Mouse (Mus musculus): ENCODE measurements at regions not wholly inside any gene's neighbourhood (a gene's known extent, or its start where the extent isn't known, plus 50 kb on each side); places are given as distances from the start of the nearest gene placed in this dataset.
A peak's percentile ranks its signal among the peaks of the same experiment; 100 is the strongest.
"Not testable (repeated sequence)": the region's sequence is repeated elsewhere in the genome, so short reads cannot be mapped to it uniquely, and the experiment has no call there.

GRCm38 (mm10) chr15:41920270-41920669 lies 1786.1 kb downstream of the 9330182O14Rik start:
- no peak for DNase-seq

DNA sequence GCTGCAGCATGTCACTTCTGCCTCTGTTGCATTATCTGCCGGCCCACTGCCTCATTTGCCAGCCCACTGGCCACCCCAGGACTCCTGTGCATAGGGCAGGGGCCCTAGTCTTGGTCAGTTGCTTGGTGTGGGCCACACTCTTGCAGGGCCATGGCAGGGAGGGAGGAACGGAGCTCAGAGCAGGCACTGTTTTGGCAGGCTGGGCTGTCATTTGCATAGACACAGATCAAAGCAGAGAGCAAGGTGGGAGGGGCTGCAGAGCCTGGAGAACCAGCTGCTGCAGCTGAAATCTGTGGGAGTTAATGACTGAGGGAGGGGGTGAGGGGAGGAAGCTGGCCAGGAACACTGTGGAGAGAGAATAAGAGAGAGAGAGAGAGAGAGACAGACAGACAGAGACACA lies 1802.5 kb downstream of the 9330182O14Rik start:
- no peak for DNase-seq

- DNase-seq: no peak
Measured at GRCm38 (mm10) chr15:41945226-41945625, 1811.1 kb downstream of the 9330182O14Rik start.

- peak; percentile 64 for DNase-seq
Measured at GRCm38 (mm10) chr15:41947888-41948287, 1813.7 kb downstream of the 9330182O14Rik start.

DNA sequence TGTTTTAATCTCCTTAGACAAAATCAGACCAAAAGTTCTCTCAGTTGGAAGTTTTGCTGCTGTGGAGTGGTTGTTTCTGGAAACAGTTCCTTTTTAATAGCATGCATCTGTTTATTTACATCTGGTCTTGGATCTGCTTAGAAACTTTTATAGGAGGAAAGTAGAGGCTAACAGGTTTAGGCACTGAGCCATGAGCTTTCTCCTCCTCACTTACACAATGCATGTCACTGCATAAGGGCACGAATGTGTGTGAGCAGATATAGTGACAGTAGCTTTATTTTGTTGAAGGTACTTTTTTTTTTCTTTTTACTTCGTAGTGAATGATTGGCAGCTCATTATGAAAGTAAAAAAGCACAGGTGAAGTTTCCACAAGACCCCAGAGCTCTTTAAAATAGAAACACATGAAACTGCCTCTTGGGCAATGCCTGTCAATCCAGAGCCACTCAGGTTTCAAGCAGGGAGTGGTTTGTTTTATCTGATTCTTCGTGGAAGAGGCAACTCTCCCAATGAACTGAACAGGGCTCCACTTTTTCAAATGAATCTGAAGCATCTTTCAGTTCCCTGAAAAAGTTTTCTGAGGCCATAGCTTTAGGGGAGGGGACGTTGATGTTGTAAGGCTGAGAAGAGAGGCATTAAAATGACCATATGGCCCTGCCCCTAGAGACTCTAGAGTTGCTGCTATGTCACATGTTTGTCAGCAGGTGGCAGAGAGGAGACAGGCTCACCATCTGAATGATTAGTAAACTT lies 1814.4 kb downstream of the 9330182O14Rik start:
- peak; percentile 25 for DNase-seq

DNA sequence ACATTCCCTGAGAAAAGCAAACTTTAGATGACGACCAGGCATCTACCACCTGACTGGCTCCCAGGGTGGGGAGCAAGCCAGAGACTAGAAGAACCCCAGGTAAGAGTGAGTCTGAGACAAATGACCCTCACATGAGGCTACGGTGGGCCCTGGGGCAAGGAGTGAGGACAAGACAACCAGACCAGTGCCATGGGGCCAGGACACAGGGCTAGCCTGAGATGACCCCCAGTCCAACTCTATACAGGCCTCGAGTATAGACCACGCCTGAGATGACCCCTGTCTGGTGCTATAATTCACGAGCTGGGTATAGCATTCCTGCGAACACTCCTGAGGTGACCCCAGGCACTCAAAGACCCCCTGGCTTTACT lies 1814.9 kb downstream of the 9330182O14Rik start:
- DNase-seq: no peak

GRCm38 (mm10) chr15:41951276-41951675 lies 1817.1 kb downstream of the 9330182O14Rik start:
- DNase-seq: peak; percentile 49

DNA sequence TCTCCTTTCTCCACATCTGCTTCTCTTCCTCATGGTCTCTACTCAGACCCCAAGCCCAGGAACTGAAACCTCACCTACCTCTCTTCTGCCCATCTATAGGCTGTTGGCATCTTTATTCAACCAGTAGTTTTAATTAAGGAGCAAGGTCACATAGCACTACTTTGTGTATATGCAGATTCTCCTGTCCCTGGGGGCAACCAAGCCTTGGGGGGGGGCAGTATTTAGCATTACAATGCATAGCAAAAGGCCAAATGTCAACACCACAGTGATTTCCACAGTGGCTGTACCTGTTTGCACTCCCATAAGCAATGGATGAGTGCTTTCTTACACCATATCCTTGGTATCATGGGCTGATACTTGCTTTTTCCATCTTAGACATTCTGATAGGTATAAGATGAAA lies 1826.4 kb downstream of the 9330182O14Rik start:
- no peak for DNase-seq

DNA sequence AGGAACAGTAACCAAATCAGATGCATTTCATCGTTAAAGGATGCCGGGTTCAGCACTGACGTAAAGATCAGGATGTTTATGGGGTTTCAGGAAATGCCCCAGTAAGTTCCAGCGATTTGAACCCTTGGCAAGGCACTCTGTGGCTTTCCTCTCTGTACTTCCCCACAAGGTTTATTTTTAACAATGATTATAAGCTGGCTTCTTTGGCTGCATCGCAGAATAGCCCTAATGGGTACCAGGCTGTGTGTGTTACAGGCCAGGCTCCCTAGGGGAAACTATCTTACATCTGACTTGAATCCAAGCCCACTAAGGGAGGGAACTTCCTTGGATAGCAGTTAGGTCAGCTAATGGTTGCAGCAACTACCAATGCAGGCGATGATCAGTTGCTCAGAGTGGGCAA lies 1836.7 kb downstream of the 9330182O14Rik start:
- no peak for DNase-seq

DNA sequence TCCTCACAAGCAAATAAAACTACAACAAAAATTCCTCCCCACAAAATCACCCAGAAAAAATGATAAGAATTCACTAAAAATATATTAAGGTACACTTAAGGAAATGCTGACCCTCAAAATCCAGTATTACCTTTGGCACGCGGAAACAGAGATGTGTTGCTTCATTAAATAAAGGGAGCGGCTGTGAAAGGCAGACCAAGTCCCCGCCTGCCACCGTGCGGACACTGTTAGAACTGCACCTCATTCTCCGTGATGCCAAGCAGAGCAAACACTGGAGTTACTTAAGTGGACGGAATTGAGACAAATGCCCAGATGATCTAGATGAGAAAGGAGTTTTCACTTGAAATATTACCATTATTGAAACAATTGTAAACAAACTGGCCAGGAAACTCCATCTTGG lies 1839.1 kb downstream of the 9330182O14Rik start:
- DNase-seq: peak; percentile 91

DNA sequence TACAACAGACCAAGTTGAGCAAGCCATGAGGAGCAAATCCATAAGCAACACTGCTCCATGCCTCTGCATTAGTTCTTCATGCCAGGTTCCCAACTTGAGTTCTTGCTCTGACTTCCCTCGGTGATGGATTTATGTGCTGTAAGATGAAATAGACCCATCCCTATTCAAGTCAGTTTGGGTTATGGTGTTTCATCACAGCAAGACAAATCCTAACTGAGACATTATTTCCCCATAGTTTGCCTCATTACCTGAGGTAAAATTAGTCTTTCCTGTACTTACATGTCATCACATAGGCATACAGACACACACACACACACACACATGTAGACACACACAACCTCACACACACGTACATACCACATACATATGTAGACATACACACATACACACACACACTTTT lies 1843.0 kb downstream of the 9330182O14Rik start:
- no peak for DNase-seq

DNA sequence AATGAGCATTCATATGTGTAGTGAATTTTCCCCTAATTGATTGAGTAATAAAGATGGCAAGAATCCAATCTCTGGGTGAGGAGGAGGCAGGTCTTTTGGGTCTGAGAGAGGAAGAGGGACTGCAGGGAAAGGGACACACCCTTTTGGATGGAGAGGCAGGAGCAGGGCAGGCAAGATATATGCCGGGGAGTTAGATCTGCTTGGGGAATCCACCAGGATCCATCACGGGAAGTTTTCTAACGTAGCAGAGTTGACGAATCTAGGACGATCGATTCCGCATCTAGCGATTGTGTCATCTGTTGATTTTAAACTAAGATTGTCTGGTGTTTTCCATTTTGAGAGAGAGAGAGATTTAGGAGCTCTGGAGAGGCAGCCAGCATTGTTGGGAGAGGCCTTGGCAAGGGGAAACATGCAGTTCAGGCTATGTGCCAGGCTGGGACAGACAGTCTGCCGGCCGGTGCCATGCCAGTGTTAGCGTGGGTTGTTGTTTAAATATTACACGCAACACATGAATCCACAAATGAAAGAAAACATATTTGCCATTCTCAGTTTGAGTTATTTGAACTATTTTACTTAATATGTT lies 1843.6 kb downstream of the 9330182O14Rik start:
- DNase-seq: no peak

DNA sequence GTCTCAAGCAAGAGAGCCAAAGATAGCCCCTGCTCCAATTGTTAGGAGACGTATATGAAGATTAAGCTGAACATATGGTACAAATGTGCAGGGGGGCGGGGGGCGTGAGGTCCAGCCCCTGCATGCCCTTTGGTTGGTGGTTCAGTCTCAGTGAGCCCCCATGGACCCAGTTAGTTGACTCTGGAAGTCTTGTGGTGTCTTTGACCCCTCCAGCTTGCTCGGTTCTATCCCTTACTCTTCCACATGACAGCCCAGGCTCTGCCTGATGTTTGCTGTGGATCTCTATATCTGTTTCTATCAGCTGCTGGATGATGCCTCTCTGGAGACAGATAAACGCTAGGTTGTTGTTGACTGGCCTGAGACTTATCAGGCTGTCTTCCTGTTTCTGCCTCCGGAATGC lies 1849.1 kb downstream of the 9330182O14Rik start:
- DNase-seq: no peak

DNA sequence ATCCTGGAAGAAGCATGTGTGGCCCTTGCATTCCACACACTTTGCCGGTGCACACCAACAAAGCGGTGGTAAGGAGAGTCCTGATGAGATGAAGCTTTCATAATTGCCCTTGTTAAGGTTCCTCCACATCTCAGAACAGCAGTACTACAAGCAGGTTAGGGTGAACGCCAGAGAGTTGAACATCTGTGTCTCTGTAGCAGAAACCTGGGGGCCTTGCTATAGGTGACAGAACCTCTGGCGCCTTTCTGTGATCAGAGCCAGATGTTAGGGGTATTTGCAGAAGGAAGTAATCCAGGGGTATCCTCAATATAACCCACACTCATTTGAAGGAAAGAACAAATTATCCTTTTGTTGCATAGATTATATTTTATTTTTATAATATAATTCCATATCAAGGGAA lies 1850.1 kb downstream of the 9330182O14Rik start:
- DNase-seq: no peak

GRCm38 (mm10) chr15:41986264-41986663 lies 1852.1 kb downstream of the 9330182O14Rik start:
- no peak for DNase-seq

GRCm38 (mm10) chr15:41989065-41989464 lies 1854.9 kb downstream of the 9330182O14Rik start:
- no peak for DNase-seq

GRCm38 (mm10) chr15:41991816-41992215 lies 1857.7 kb downstream of the 9330182O14Rik start:
- DNase-seq: no peak

- DNase-seq: not testable (repeated sequence)
Measured at GRCm38 (mm10) chr15:42032286-42032685, 1898.1 kb downstream of the 9330182O14Rik start.

DNA sequence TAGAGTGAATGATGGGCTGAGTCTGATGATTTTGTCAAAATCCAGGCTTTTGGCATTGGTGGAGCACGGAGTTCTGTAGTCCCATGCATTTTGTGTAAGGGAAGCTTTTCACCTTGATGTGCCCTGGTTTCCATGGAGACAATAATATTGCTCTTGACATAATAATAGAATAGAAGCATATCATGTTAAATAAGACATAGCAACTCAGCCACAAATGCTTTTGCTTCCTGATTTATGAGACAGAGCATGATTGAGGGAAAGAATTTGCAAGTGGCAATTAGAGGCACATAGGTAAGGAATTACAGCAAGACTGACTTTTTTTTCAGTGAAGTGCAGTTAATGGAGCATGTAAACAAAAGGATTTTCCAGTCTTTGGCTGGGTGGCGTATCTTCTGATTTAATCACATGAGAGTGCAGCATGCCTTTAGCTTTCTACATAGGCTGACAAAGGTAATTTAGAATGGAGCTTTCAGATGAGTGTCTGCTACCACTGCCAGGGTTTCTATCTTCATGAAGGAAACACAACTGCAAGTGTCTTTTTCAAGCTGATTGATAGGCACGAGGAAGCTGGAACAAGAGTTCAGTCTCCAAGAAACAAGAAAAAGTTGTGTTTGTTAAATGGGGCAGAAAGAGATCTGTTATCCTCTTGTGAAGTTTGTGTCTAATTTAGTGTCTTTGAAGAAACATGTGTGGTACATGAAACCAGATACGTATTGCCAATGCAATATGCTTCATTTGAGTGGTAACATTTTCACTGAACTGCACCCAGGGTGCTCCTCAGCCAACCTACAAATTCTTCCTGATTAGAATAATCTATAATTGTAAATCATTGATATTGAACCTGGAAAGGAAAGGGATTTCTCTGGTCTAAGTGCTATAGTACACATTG lies 1913.2 kb downstream of the 9330182O14Rik start:
- no peak for DNase-seq

DNA sequence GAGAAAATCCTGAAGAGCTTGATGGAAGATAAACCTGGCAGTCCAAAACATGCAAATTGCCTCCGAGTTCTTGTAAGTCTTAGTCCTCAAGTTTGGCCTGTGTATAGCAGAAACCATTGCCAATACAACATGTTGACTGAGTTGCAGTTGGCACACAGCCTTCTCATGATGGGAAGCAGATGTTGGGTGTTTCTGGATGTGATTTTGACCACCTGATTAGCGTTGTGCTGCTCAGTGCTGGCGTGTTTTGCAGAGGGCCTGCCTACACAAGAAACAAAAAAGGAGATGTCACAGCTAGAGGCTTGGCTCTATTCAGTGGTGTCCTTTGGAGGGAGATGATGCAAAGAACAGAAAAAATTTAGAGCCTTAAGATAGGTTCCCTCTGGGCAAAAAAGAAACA lies 1922.6 kb downstream of the 9330182O14Rik start:
- no peak for DNase-seq

- no peak for DNase-seq
Measured at GRCm38 (mm10) chr15:42068207-42068831, 1934.2 kb downstream of the 9330182O14Rik start.

DNA sequence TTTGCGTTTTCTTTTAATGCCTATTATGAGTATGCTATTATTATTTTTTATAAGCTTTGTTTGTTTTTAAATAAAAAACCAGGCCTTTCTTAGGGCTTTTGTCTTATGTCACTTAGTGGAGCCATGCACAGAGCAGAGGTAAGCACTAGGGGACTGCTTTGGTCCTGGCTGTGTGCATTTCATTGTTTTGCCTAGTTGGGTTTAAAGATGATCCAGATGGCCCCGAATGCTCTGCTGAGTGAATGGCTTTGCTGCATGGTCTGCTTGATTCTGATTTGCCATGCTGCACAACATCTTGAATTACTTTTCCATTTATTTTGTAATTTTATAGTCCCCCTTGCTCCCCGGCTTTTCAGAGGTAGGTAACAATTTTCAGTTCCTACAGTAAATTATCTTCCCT lies 1934.9 kb downstream of the 9330182O14Rik start:
- no peak for DNase-seq

DNA sequence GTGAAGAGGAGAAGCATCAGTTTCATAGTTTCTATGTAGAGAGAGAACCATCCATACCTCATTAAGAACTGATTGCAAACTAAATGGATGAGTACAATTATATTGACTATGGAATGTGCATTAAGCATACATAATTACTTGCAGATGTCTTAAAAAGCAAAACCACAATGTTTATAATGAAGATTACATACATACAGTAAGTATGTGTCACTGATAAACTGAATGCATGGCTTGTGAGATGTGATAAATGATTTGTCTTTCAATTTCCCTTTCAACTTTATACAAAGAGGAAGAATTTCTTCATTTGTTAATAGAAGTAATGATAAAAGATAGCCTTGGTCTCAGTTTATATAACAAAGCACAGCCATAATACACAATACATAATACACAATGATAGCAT lies 1939.3 kb downstream of the 9330182O14Rik start:
- DNase-seq: no peak
